Mouse (Mus musculus) liver, embryonic 15.5 days (tissue): ENCODE data around the gene Stk32c. TPM values are rescaled to one million over a fixed set of nuclear protein-coding genes. Genes with fewer than 3 reads are reported as not detected.

Source experiments
- ATAC-seq: fragments of 200-750 bp; cut with Nextera tagmentation; 2 replicates; pipeline ENCODE4 v1.8.0; 2017; ENCODE audit warnings: moderate number of reproducible peaks, mild to moderate bottlenecking, moderate library complexity; ENCODE audit not compliant: insufficient read depth
- H3K27ac ChIP-seq: fragments of 300-500 bp; sonication (generic); replicated peaks from 2 replicates; pipeline ENCODE4 v1.5.1; 2015; ENCODE audit warnings: mild to moderate bottlenecking, inconsistent platforms
- H3K27me3 ChIP-seq: fragments of 300-500 bp; sonication (generic); 2 replicates; pipeline ENCODE4 v1.6.1; 2015; ENCODE audit warnings: mild to moderate bottlenecking, inconsistent platforms
- H3K36me3 ChIP-seq: fragments of 300-500 bp; sonication (generic); replicated peaks from 2 replicates; pipeline ENCODE4 v1.6.1; 2015; ENCODE audit warnings: moderate library complexity, mild to moderate bottlenecking, inconsistent platforms
- H3K4me1 ChIP-seq: fragments of 300-500 bp; sonication (generic); replicated peaks from 2 replicates; pipeline ENCODE4 v1.6.1; 2015; ENCODE audit warnings: inconsistent platforms
- H3K4me2 ChIP-seq: fragments of 300-500 bp; sonication (generic); 2 replicates; pipeline ENCODE4 v1.6.1; 2015; ENCODE audit warnings: moderate library complexity, mild to moderate bottlenecking, inconsistent platforms
- H3K4me3 ChIP-seq: fragments of 300-500 bp; sonication (generic); replicated peaks from 2 replicates; pipeline ENCODE4 v1.5.1; 2015; ENCODE audit warnings: mild to moderate bottlenecking, inconsistent platforms
- H3K9ac ChIP-seq: fragments of 300-500 bp; sonication (generic); 2 replicates; pipeline ENCODE4 v1.6.1; 2015; ENCODE audit warnings: moderate library complexity, mild to moderate bottlenecking, inconsistent platforms
- H3K9me3 ChIP-seq: fragments of 300-500 bp; sonication (generic); replicated peaks from 2 replicates; pipeline ENCODE4 v1.6.1; 2016; ENCODE audit warnings: inconsistent platforms
- WGBS: fragments of 180-500 bp; shearing (Covaris S2); methylation state at CpG from one replicate; pipeline ENCODE4 v1.1.7; 2015; ENCODE audit warnings: mixed read lengths; ENCODE audit not compliant: insufficient replicate concordance; 5-methylcytosine and 5-hydroxymethylcytosine counted together
- polyA plus RNA-seq: library from polyadenylated mRNA; unstranded; fragments of >200 nt; fragmentation: Nextera tagmentation; extraction: Ambion mirVana; gene quantifications from 2 replicates; pipeline ENCODE4 v1.2.1, GENCODE M21; 2015

Stk32c gene
- polyA plus RNA-seq, 1 experiment from 2014 or later, result not detected

GRCm38 (mm10) chr7:139215946-139216345 lies 2.8 kb upstream of the Stk32c start:
- no peak for ATAC-seq
- H3K36me3 ChIP-seq, result no peaks in the 10 kb centered on the region
- H3K4me1 ChIP-seq, result peaks cover 18% of the 10 kb centered on the region
- 64% methylated on average over 7 of the region's 7 CpGs for WGBS
- no peak overlapping the region for H3K9ac ChIP-seq
- no peaks in the 10 kb centered on the region for H3K27me3 ChIP-seq
- H3K9me3 ChIP-seq, result no peaks in the 10 kb centered on the region
- no peak overlapping the region for H3K27ac ChIP-seq
- no peak overlapping the region for H3K4me3 ChIP-seq
- H3K4me2 ChIP-seq, result no peak overlapping the region

GRCm38 (mm10) chr7:139215516-139215915 lies 2.4 kb upstream of the Stk32c start:
- H3K27me3 ChIP-seq, result no peaks in the 10 kb centered on the region
- no peak overlapping the region for H3K27ac ChIP-seq
- no peaks in the 10 kb centered on the region for H3K36me3 ChIP-seq
- peaks cover 18% of the 10 kb centered on the region for H3K4me1 ChIP-seq
- H3K4me3 ChIP-seq, result no peak overlapping the region
- H3K9ac ChIP-seq, result no peak overlapping the region
- H3K9me3 ChIP-seq, result no peaks in the 10 kb centered on the region
- 53% methylated on average over 1 of the region's 1 CpGs for WGBS
- no peak overlapping the region for H3K4me2 ChIP-seq
- no peak for ATAC-seq

- Histone ChIP-seq H3K4me3 (no peak overlapping the region), H3K4me1 (peaks cover 18% of the 10 kb centered on the region), H3K9me3 (no peaks in the 10 kb centered on the region), H3K4me2 (no peak overlapping the region), H3K27me3 (no peaks in the 10 kb centered on the region), H3K9ac (no peak overlapping the region), H3K36me3 (no peaks in the 10 kb centered on the region), H3K27ac (no peak overlapping the region)
- 73% methylated on average over 13 of the region's 14 CpGs for WGBS
- ATAC-seq, result no peak
Measured at GRCm38 (mm10) chr7:139214596-139215340, 1.7 kb upstream of the Stk32c start.

- no peak overlapping the region for H3K9ac ChIP-seq
- no peak overlapping the region for H3K4me2 ChIP-seq
- no peak overlapping the region for H3K27ac ChIP-seq
- no peaks in the 10 kb centered on the region for H3K27me3 ChIP-seq
- no peaks in the 10 kb centered on the region for H3K9me3 ChIP-seq
- H3K4me3 ChIP-seq, result no peak overlapping the region
- WGBS, result 54% methylated on average over 3 of the region's 3 CpGs
- no peak for ATAC-seq
- H3K36me3 ChIP-seq, result no peaks in the 10 kb centered on the region
- H3K4me1 ChIP-seq, result peaks cover 18% of the 10 kb centered on the region
Measured at GRCm38 (mm10) chr7:139214160-139214559, 1.1 kb upstream of the Stk32c start.

GRCm38 (mm10) chr7:139213751-139214150 lies 644 bp upstream of the Stk32c start:
- WGBS, result 64% methylated on average over 3 of the region's 3 CpGs
- Histone ChIP-seq H3K36me3 (no peaks in the 10 kb centered on the region), H3K9ac (no peak overlapping the region), H3K9me3 (no peaks in the 10 kb centered on the region), H3K4me3 (peak overlapping the region; percentile 67), H3K27me3 (no peaks in the 10 kb centered on the region), H3K4me2 (peak overlapping the region; percentile 80), H3K27ac (no peak overlapping the region), H3K4me1 (peaks cover 18% of the 10 kb centered on the region)
- ATAC-seq, result no peak

GRCm38 (mm10) chr7:139211761-139212160 lies 1.3 kb downstream of the Stk32c start:
- Histone ChIP-seq H3K27me3 (no peaks in the 10 kb centered on the region), H3K4me2 (no peak overlapping the region), H3K36me3 (no peaks in the 10 kb centered on the region), H3K4me3 (no peak overlapping the region), H3K4me1 (peaks cover 18% of the 10 kb centered on the region), H3K9ac (no peak overlapping the region), H3K9me3 (no peaks in the 10 kb centered on the region), H3K27ac (no peak overlapping the region)
- 80% methylated on average over 6 of the region's 6 CpGs for WGBS
- no peak for ATAC-seq

- Histone ChIP-seq H3K4me1 (peaks cover 16% of the 10 kb centered on the region), H3K36me3 (no peaks in the 10 kb centered on the region), H3K27me3 (no peaks in the 10 kb centered on the region), H3K4me2 (no peak overlapping the region), H3K9ac (no peak overlapping the region), H3K9me3 (no peaks in the 10 kb centered on the region), H3K27ac (no peak overlapping the region), H3K4me3 (no peak overlapping the region)
- ATAC-seq, result no peak
- whole genome bisulfite sequencing, result 77% methylated on average over 4 of the region's 4 CpGs
Measured at GRCm38 (mm10) chr7:139208773-139209095, 4.4 kb downstream of the Stk32c start.

- Histone ChIP-seq H3K36me3 (no peaks in the 10 kb centered on the region), H3K27ac (no peak overlapping the region), H3K4me3 (no peak overlapping the region), H3K27me3 (no peaks in the 10 kb centered on the region), H3K4me1 (peaks cover 11% of the 10 kb centered on the region), H3K9ac (no peak overlapping the region), H3K4me2 (no peak overlapping the region), H3K9me3 (no peaks in the 10 kb centered on the region)
- WGBS, result 7% methylated on average over 7 of the region's 7 CpGs
- ATAC-seq, result no peak
Measured at GRCm38 (mm10) chr7:139208023-139208772, 4.9 kb downstream of the Stk32c start.

GRCm38 (mm10) chr7:139201209-139201608 lies 11.9 kb downstream of the Stk32c start:
- Histone ChIP-seq H3K4me2 (no peak overlapping the region), H3K36me3 (no peaks in the 10 kb centered on the region), H3K4me3 (no peak overlapping the region), H3K27ac (no peak overlapping the region), H3K9ac (no peak overlapping the region), H3K9me3 (no peaks in the 10 kb centered on the region), H3K27me3 (peaks cover 25% of the 10 kb centered on the region), H3K4me1 (no peaks in the 10 kb centered on the region)
- no peak for ATAC-seq
- 33% methylated on average over 6 of the region's 6 CpGs for WGBS

GRCm38 (mm10) chr7:139200108-139200507 lies 13.0 kb downstream of the Stk32c start:
- no peak overlapping the region for H3K9ac ChIP-seq
- ATAC-seq, result no peak
- 29% methylated on average over 7 of the region's 7 CpGs for WGBS

GRCm38 (mm10) chr7:139197022-139197421 lies 16.1 kb downstream of the Stk32c start:
- H3K4me1 ChIP-seq, result no peaks in the 10 kb centered on the region
- no peak overlapping the region for H3K27ac ChIP-seq
- no peaks in the 10 kb centered on the region for H3K36me3 ChIP-seq
- H3K9me3 ChIP-seq, result no peaks in the 10 kb centered on the region
- 39% methylated on average over 4 of the region's 4 CpGs for WGBS
- no peak overlapping the region for H3K4me2 ChIP-seq
- no peak for ATAC-seq
- no peak overlapping the region for H3K9ac ChIP-seq
- H3K27me3 ChIP-seq, result peaks cover 24% of the 10 kb centered on the region
- no peak overlapping the region for H3K4me3 ChIP-seq

More at GRCm38 (mm10) chr7:139200108-139200507, 13.0 kb downstream of the Stk32c start:
- H3K4me2 ChIP-seq, result no peak overlapping the region
- H3K27me3 ChIP-seq, result peaks cover 25% of the 10 kb centered on the region
- no peaks in the 10 kb centered on the region for H3K4me1 ChIP-seq
- H3K9me3 ChIP-seq, result no peaks in the 10 kb centered on the region
- H3K36me3 ChIP-seq, result no peaks in the 10 kb centered on the region
- no peak overlapping the region for H3K27ac ChIP-seq
- H3K4me3 ChIP-seq, result no peak overlapping the region
